Mouse (Mus musculus): Measurements from ENCODE around the gene Nrsn1.
"Not testable (repeated sequence)": the region's sequence is repeated elsewhere in the genome, so short reads cannot be mapped to it uniquely, and the experiment has no call there.

The Nrsn1 gene

GRCm38 (mm10) chr13:25270402-25270801, at the start of gene Nrsn1:
TSS of gene Nrsn1 (minus strand) at chr13:25270502.
- not testable (repeated sequence) for DNase-seq (ENCODE audit: low spot score in 2 of 2)

DNA sequence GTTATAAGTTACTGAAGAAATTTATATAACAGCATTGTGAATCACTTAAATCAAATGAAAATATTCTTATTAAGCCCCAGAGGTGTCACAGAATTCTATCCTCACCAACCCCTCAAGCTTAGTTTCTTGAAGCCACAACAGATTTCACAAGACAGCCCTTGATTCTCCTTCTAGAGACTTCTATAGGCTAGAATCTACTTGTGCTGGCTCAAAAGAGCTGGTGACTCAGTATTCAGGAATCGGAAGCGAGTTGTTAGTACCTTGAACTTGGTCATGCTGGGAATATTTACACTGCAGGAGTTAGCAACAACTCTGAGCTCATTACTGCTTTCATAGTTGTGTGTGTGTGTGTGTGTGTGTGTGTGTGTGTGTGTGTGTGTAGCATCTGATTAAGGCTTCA, 41.8 kb upstream of the Nrsn1 start:
- DNase-seq (ENCODE audit: low spot score in 2 of 2), result no peak

- no peak for DNase-seq (ENCODE audit: low spot score in 2 of 2)
Measured at GRCm38 (mm10) chr13:25310068-25310467, 39.8 kb upstream of the Nrsn1 start.

DNA sequence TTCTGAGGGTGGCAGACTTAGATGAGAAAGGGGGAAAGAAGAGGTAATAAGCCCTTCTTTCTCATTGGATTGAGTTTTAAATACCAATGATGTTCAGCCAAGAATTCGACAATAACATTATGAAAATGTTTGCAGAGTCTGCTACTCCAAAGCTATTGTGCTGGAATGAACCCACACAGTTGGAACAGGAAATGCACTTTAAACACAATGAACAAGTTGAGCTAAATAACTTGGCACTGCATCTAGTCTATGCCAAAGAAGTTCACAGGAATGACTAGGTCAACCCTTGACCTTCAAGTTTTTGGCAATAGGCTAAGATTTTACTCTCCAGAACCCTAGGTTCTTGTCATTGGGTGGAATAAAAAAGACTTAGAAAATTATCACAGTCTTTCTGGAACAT, 18.4 kb upstream of the Nrsn1 start:
- no peak for DNase-seq (ENCODE audit: low spot score in 2 of 2)

- DNase-seq (ENCODE audit: low spot score in 2 of 2), result no peak
Measured at GRCm38 (mm10) chr13:25274934-25275565, 4.7 kb upstream of the Nrsn1 start.

- DNase-seq (ENCODE audit: low spot score in 2 of 2), result no peak
Measured at GRCm38 (mm10) chr13:25272189-25272588, 1.9 kb upstream of the Nrsn1 start.

GRCm38 (mm10) chr13:25269569-25270268, 583 bp downstream of the Nrsn1 start:
- DNase-seq (ENCODE audit: low spot score in 2 of 2), result no peak

- DNase-seq (ENCODE audit: low spot score in 2 of 2), result peak; percentile 43 to 69
Measured at GRCm38 (mm10) chr13:25269039-25269438, 1.3 kb downstream of the Nrsn1 start.

- no peak for DNase-seq (ENCODE audit: low spot score in 2 of 2)
Measured at GRCm38 (mm10) chr13:25262748-25263147, 7.6 kb downstream of the Nrsn1 start.

GRCm38 (mm10) chr13:25257608-25258007, 12.7 kb downstream of the Nrsn1 start:
- DNase-seq (ENCODE audit: low spot score in 2 of 2), result no peak

DNA sequence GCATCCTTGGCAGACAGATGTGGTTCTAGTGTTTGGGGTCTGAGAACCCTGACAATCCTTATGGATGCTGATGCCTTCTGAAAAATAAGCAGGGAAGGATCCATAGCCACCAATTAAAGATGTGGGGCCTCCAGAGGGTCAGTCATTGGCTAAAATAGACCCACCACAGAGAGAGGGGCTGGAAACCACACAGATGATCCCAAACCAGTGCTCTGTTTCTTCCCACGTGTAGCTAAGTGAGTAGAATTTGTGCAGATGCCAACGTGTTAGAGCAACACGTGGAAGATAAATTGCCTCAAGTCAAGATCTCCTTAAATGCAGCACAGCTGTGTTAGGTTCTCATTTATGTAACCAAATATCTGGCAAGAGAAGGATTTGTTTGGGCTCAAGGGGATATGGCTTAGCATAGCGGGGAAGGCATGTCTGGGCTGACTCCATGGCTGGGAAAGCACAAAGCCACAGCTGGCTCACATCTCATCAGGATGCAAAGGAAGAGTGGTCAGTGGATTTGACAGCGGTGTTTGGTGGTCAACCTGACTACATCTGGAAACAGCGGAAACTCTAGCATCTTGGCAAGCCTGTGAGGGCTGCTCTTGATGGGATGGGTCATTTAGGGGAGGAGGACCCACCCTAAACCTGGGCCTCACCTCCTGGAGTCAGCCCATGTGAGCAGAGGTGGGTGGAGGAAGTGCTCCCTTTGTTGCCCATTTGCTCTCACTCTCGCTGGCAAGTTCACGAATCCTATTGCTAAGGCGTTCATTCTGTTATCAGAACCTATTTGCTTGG, 15.6 kb downstream of the Nrsn1 start:
- DNase-seq (ENCODE audit: low spot score in 2 of 2), result no peak

- DNase-seq (ENCODE audit: low spot score in 2 of 2), result no peak
Measured at GRCm38 (mm10) chr13:25251893-25252292, 18.4 kb downstream of the Nrsn1 start.

DNA sequence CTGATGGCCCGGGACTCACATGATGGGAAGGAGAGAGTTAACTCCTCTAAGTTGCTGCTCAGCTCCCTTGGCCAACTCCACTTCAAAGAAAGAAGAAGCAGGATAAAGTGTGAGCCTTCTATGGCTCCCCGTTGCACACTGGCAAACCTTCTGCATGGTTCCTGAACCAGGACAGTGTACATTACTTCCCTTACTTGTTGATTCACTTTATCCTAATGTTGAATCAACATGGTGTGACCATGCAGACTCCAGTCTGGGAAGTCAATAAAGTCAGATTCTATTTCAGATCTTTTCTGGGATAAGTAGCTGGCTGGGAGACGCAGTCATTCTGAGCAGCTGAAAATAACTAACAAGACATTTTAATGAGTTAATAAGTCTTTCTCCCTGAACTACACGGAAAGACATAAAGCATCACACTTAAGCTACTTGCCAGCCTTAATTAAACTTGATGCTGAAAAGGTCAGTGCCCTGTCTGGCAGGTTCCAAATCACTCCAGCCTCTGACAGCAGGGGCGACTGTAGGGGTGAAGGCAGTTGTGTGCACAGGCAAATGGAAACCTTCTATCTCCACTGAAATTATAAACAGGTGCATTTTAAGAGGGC, 50.0 kb downstream of the Nrsn1 start:
- DNase-seq (ENCODE audit: low spot score in 2 of 2), result no peak

DNA sequence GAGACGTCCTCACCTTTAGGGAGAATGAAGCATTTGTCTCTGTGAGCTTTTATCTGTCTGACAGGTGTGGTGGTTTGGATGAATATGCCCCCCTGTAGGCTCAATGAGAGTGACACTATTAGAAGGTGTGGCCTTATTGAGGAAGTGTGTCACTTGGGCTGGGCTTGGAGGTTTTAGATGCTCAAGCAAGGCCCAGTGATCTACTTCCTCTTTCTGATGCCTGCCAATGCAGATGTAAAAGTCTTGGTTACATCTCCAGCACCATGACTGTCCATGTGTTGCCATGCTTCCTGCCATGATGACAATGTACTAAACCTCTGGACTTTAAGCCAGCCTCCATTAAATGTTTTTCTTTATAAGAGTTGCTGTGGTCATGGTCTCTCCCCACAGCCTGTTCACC, 51.9 kb downstream of the Nrsn1 start:
- peak in 1 of 2 experiments; percentile 10 for DNase-seq (ENCODE audit: low spot score in 2 of 2)

DNA sequence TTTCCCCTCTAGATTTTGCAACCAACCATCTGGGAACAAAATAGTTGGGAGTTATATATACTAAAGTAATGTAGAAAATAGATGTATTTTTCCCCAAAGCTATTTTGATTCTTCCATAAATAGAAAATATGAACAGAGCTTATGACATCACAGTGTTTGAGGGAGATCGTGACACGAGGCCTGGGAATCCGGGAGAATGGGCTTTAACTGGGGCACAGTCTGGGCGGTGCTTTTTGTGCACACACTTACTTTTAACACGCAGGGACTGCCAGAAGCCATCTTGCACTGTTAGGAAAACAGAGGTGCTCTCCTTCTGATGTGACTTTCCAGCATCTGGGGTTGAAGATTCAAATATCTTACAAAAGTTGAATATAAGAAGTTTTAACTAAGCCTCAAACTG, 63.4 kb downstream of the Nrsn1 start:
- peak in 1 of 2 experiments; percentile 35 for DNase-seq (ENCODE audit: low spot score in 2 of 2)
